ENCODE assay signal across 22 mouse cellular contexts in genomic region chr8:123015074-123015473, GRCm38 (mm10). TPM values are rescaled to one million over a fixed set of nuclear protein-coding genes. Genes with fewer than 3 reads are reported as not detected.
DNase-seq lines count a peak whose midpoint lies in the region; ATAC-seq and TF ChIP-seq lines count a peak whose summit lies in the region.
"Had no signal": no experiment of that assay in that cellular context is flagged by ENCODE, and none has a peak within 500 bp of the region (broad histone marks: within the 10 kb centered on the region; RNA-seq: fewer than 3 reads in every experiment).

No protein-coding gene starts in this region.

- H3K27me3 ChIP-seq in midbrain, embryonic 10.5 days (ENCODE audit: low read depth, poor library complexity, severe bottlenecking), result no peaks in the 10 kb centered on the region
- H3K27me3 ChIP-seq: embryonic facial prominence, embryonic 12.5 days; hindbrain, embryonic 15.5 days; limb, embryonic 15.5 days; liver, embryonic 15.5 days; neural tube, embryonic 15.5 days had no signal

- whole genome bisulfite sequencing in midbrain, embryonic 10.5 days, result 87% methylated on average over 3 of the region's 3 CpGs

- peaks cover 26% of the 10 kb centered on the region for H3K36me3 ChIP-seq in midbrain, embryonic 10.5 days
- H3K36me3 ChIP-seq: hindbrain, embryonic 15.5 days; limb, embryonic 15.5 days; neural tube, embryonic 15.5 days had no signal

- no peaks in the 10 kb centered on the region for H3K9me3 ChIP-seq in midbrain, embryonic 10.5 days (replicated peaks)
- H3K9me3 ChIP-seq: embryonic facial prominence, embryonic 12.5 days; hindbrain, embryonic 15.5 days; limb, embryonic 15.5 days; liver, embryonic 15.5 days; neural tube, embryonic 15.5 days had no signal

- peak; percentile 67 for ATAC-seq in CD4-positive, CD25-positive, alpha-beta regulatory T cell, adult 4 months
- ATAC-seq: forebrain, postnatal 0 days had no signal

- peaks cover 19% of the 10 kb centered on the region for H3K4me1 ChIP-seq in midbrain, embryonic 10.5 days

- peak overlapping the region; percentile 56; the same call in 1 of the 2 replicates for H3K27ac ChIP-seq in layer of hippocampus, adult 2 months
- H3K27ac ChIP-seq in midbrain, embryonic 10.5 days (replicated peaks), result no peak overlapping the region
- H3K27ac ChIP-seq: embryonic facial prominence, embryonic 12.5 days; hindbrain, embryonic 15.5 days; limb, embryonic 15.5 days; liver, embryonic 15.5 days; neural tube, embryonic 15.5 days had no signal

- no peak overlapping the region for H3K4me3 ChIP-seq in layer of hippocampus, adult 2 months
- H3K4me3 ChIP-seq in midbrain, embryonic 10.5 days, result no peak overlapping the region
- H3K4me3 ChIP-seq: embryonic facial prominence, embryonic 12.5 days; hindbrain, embryonic 15.5 days; limb, embryonic 15.5 days; liver, embryonic 15.5 days; neural tube, embryonic 15.5 days had no signal

- DNase-seq in layer of hippocampus, adult 2 months (ENCODE audit: low spot score in 2 of 2), result no peak
- DNase-seq in layer of hippocampus, adult 11-12 months (ENCODE audit: low spot score), result no peak
- DNase-seq in 416B (ENCODE audit: low read depth), result peak; percentile 60
- DNase-seq in induced T-regulatory cell, adult 2 months (ENCODE audit: low read depth), result peak; percentile 70
- DNase-seq in urinary bladder, adult 2 months (ENCODE audit: low spot score), result no peak
- no peak for DNase-seq in midbrain, embryonic 10.5 days (ENCODE audit: low spot score)
- DNase-seq in right cerebral cortex, postnatal 4 days, result no peak
- DNase-seq: adrenal gland, postnatal 36 days; B cell, adult 2 months; cerebellum, adult 11 months; cerebellum, postnatal 10 days; forebrain, postnatal 0 days; kidney, adult 11 months; layer of hippocampus, postnatal 36 days; lung, postnatal 4 days; thymus, postnatal 25 days had no signal

- no peak for TF ChIP-seq CTCF in layer of hippocampus, adult 2 months (conservative IDR thresholded peaks at IDR 0.05)

RNA-seq across cellular contexts. Expression of gene Ankrd11, which starts 27.0 kb away (rescaled TPM):
- total RNA-seq in layer of hippocampus, adult 2 months (2021), result 100 to 1,000 TPM; 165 to 176 TPM
- 10 to 100 TPM; 79.7 to 84.1 TPM for polyA plus RNA-seq in CD4-positive, CD25-positive, alpha-beta regulatory T cell, adult 4 months (2017; shearing (Covaris generic))
- polyA plus RNA-seq in urinary bladder, adult 2 months (2012; rRNA removed), result 37.9 and 57.1 TPM in 2 replicates
- polyA plus RNA-seq in midbrain, embryonic 10.5 days (2016; fragmentation: Nextera tagmentation; extraction: Ambion mirVana), result 29.5 TPM in 2 replicates

RNA-seq across cellular contexts. Expression of gene Spg7, which starts 47.7 kb away (rescaled TPM):
- total RNA-seq in layer of hippocampus, adult 2 months (2021), result 10 to 100 TPM; 63.4 to 66.3 TPM
- 10 to 100 TPM; 24.4 to 29.0 TPM for polyA plus RNA-seq in CD4-positive, CD25-positive, alpha-beta regulatory T cell, adult 4 months (2017; shearing (Covaris generic))
- polyA plus RNA-seq in urinary bladder, adult 2 months (2012; rRNA removed), result 56.0 and 63.5 TPM in 2 replicates
- polyA plus RNA-seq in midbrain, embryonic 10.5 days (2016; fragmentation: Nextera tagmentation; extraction: Ambion mirVana), result 49.5 and 50.9 TPM in 2 replicates

Comparison
In these comparisons a context has a peak if more than half of its experiments do, and no peak if none do; other contexts are left out.
1. DNase-seq: peak in 416B (single experiment) and induced T-regulatory cell, adult 2 months (single experiment); none in layer of hippocampus, adult 2 months (0 of 2), layer of hippocampus, adult 11-12 months (single experiment), urinary bladder, adult 2 months (single experiment), midbrain, embryonic 10.5 days (single experiment) and right cerebral cortex, postnatal 4 days (single experiment).